Mouse (Mus musculus): ENCODE measurements around the gene Olfr286. TPM values are rescaled to one million over a fixed set of nuclear protein-coding genes. Genes with fewer than 3 reads are reported as not detected.

Gene Olfr286
- total RNA-seq, 2 experiments from 2014 or later = not detected

Other genes with a start within 250 kb of the Olfr286 start
- gene Col2a1, start 229.8 kb downstream of the Olfr286 start, total RNA-seq (2014; fragmentation: Nextera tagmentation) = not detected in 2 replicates
- gene Col2a1, start 229.8 kb downstream of the Olfr286 start, total RNA-seq (2017) = not detected in 2 replicates
- 9.5 and 11.5 TPM in 2 replicates for gene Pfkm, start 141.9 kb downstream of the Olfr286 start, total RNA-seq (2014; fragmentation: Nextera tagmentation)
- 10.8 and 15.8 TPM in 2 replicates for gene Pfkm, start 141.9 kb downstream of the Olfr286 start, total RNA-seq (2017)
- gene Senp1, start 140.7 kb downstream of the Olfr286 start, total RNA-seq (2014; fragmentation: Nextera tagmentation) = 82.1 and 83.1 TPM in 2 replicates
- 60.5 and 66.6 TPM in 2 replicates for gene Senp1, start 140.7 kb downstream of the Olfr286 start, total RNA-seq (2017)
- 27.8 and 31.3 TPM in 2 replicates for gene Asb8, start 68.8 kb downstream of the Olfr286 start, total RNA-seq (2014; fragmentation: Nextera tagmentation)
- 21.0 and 22.8 TPM in 2 replicates for gene Asb8, start 68.8 kb downstream of the Olfr286 start, total RNA-seq (2017)
- not detected in 2 replicates for gene Ccdc184, start 67.3 kb downstream of the Olfr286 start, total RNA-seq (2014; fragmentation: Nextera tagmentation)
- not detected in 2 replicates for gene Ccdc184, start 67.3 kb downstream of the Olfr286 start, total RNA-seq (2017)
- gene Olfr288, start 38.9 kb downstream of the Olfr286 start, total RNA-seq (2014; fragmentation: Nextera tagmentation) = not detected in 2 replicates
- gene Olfr288, start 38.9 kb downstream of the Olfr286 start, total RNA-seq (2017) = not detected in 2 replicates
- not detected in 2 replicates for gene Gm44579, start 13.5 kb downstream of the Olfr286 start, total RNA-seq (2014; fragmentation: Nextera tagmentation)
- gene Gm44579, start 13.5 kb downstream of the Olfr286 start, total RNA-seq (2017) = not detected in 2 replicates
- not detected in 2 replicates for gene Olfr287, start 13.4 kb downstream of the Olfr286 start, total RNA-seq (2014; fragmentation: Nextera tagmentation)
- not detected in 2 replicates for gene Olfr287, start 13.4 kb downstream of the Olfr286 start, total RNA-seq (2017)
- gene H1fnt, start 22.8 kb upstream of the Olfr286 start, total RNA-seq (2014; fragmentation: Nextera tagmentation) = not detected in 2 replicates
- not detected in 2 replicates for gene H1fnt, start 22.8 kb upstream of the Olfr286 start, total RNA-seq (2017)
- gene Zfp641, start 61.7 kb upstream of the Olfr286 start, total RNA-seq (2014; fragmentation: Nextera tagmentation) = not detected in 2 replicates
- gene Zfp641, start 61.7 kb upstream of the Olfr286 start, total RNA-seq (2017) = not detected in 2 replicates
- not detected in 2 replicates for gene Olfr285, start 82.9 kb upstream of the Olfr286 start, total RNA-seq (2014; fragmentation: Nextera tagmentation)
- not detected in 2 replicates for gene Olfr285, start 82.9 kb upstream of the Olfr286 start, total RNA-seq (2017)
- not detected in 2 replicates for gene Olfr284, start 106.5 kb upstream of the Olfr286 start, total RNA-seq (2014; fragmentation: Nextera tagmentation)
- not detected in 2 replicates for gene Olfr284, start 106.5 kb upstream of the Olfr286 start, total RNA-seq (2017)
- not detected in 2 replicates for gene Olfr283, start 146.5 kb upstream of the Olfr286 start, total RNA-seq (2014; fragmentation: Nextera tagmentation)
- not detected in 2 replicates for gene Olfr283, start 146.5 kb upstream of the Olfr286 start, total RNA-seq (2017)
- not detected in 2 replicates for gene Olfr282, start 196.8 kb upstream of the Olfr286 start, total RNA-seq (2014; fragmentation: Nextera tagmentation)
- gene Olfr282, start 196.8 kb upstream of the Olfr286 start, total RNA-seq (2017) = not detected in 2 replicates
- gene Olfr281, start 218.1 kb upstream of the Olfr286 start, total RNA-seq (2014; fragmentation: Nextera tagmentation) = not detected in 2 replicates
- not detected in 2 replicates for gene Olfr281, start 218.1 kb upstream of the Olfr286 start, total RNA-seq (2017)
- not detected in 2 replicates for gene OR5BS1P, start 235.4 kb upstream of the Olfr286 start, total RNA-seq (2014; fragmentation: Nextera tagmentation)
- not detected in 2 replicates for gene OR5BS1P, start 235.4 kb upstream of the Olfr286 start, total RNA-seq (2017)
- gene Lalba, start 248.3 kb upstream of the Olfr286 start, total RNA-seq (2014; fragmentation: Nextera tagmentation) = not detected in 2 replicates
- gene Lalba, start 248.3 kb upstream of the Olfr286 start, total RNA-seq (2017) = not detected in 2 replicates

Data from granulocyte monocyte progenitor cell, adult 5-6 weeks (primary cell).